Mouse (Mus musculus) MEL-GATA-1-ER (cell line): ENCODE results near the gene Krt19.

Source experiments
- DNase-seq: peaks from one replicate; pipeline ENCODE4 v3.0.0-alpha.2; 2012; ENCODE audit warnings: low read depth; ENCODE audit errors: extremely low read depth

The Krt19 gene

DNA sequence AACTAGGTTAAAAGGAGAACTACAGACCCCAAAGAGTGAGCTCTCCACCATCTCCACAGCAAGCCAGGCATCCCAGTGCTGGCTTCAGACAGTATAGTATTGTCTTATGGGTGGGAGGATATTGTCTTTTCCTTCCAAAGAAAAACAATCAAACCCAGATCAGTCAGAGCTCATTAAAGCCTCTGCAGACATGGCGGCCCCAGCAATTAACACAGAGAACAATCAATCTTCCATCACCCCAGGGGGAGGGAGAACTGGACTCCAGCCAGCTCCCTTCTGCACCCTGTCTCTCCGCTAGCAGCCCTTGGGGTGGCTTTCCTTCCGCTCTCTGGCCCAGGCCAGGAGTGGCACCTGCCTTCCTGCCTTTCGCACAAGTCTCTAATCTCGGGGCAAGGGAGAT lies 10.8 kb downstream of the Krt19 start:
- no peak for DNase-seq

GRCm38 (mm10) chr11:100136559-100136958 lies 11.9 kb downstream of the Krt19 start:
- DNase-seq = no peak

GRCm38 (mm10) chr11:100135731-100136130 lies 12.7 kb downstream of the Krt19 start, which contains the start of gene Krt15:
Krt15 (minus strand) TSS chr11:100135928.
- DNase-seq = no peak

GRCm38 (mm10) chr11:100124901-100125300 lies 23.6 kb downstream of the Krt19 start:
- no peak for DNase-seq

DNA sequence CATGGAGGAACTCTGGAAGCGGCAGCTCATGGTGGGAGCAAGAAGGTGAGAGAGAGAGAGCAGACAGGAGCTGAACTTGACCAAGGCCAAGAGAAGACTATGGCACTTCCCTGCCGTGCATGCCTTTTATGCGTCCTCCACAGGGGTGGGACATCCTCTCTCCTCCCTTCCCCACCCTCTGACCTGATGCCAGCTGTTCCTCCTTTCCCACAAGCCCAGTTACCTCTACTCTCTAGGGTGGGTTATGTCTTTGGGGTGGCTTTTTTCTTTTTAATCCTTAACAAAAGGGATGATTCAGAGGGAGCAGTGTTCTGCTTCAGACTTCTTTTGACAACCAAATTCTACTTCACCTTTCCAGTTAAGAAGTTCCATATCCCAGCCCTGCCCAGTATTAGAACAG lies 27.0 kb downstream of the Krt19 start, which contains the start of gene Krt13:
Krt13 (minus strand) TSS at position 101 of the 400 bp plus-strand sequence.
- no peak for DNase-seq

- DNase-seq = no peak
Observed at GRCm38 (mm10) chr11:100120331-100120730, 28.1 kb downstream of the Krt19 start.

DNA sequence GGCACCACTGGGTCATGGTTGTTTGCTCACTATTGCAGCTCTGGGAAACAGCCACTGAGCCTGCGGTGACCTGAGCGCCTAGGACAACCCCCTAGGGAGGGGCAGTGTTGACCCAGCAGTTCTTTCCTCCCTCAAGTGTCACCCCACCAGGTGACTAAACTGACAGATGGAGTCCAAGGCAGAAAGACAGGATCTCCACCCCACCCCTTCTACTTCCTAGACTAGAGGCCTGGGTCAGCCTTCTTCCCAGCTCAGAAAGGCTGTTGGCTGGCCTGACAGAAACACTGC lies 34.8 kb downstream of the Krt19 start:
- no peak for DNase-seq

DNA sequence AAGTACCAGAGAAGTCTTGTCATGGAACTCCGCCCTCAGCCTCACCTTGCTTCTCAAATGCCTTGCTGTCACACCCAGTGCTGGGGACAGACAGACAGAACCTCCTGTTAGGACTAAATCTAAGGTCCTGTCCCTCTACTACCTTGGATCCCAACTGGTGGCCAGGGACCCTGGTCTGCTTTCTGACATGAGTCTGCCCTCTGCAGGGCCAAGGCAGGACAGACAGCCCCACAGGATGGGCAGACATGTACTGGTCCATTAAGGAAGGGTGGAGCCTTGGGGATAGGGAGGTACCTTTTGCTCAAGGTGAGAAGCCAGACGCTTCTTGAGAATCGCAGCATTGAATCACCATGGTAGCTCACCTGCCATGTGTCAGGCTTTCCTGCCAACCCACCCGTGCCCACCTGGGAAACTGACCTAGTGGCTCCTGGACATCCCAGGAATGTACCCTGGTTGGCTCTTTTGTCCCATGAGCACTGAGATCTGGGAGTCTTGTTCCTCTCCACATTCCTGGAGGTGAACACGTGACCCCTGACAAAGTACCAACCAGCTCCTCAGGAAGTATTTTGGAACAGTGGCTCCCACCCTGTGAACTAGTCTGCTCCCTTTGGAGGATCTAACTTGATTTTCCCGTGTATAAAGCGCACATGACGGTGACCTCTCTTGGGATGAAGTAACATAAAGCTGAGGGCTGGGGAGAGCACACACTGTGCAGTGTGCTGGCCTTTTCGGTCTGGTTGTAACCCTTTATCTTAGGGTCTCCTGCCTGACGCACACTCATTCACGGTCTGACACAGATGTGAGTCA lies 35.3 kb downstream of the Krt19 start:
- no peak for DNase-seq

- DNase-seq = no peak
Observed at GRCm38 (mm10) chr11:100105576-100106122, 42.8 kb downstream of the Krt19 start, which contains the start of gene Krt36. Krt36 (minus strand) TSS chr11:100105626.

DNA sequence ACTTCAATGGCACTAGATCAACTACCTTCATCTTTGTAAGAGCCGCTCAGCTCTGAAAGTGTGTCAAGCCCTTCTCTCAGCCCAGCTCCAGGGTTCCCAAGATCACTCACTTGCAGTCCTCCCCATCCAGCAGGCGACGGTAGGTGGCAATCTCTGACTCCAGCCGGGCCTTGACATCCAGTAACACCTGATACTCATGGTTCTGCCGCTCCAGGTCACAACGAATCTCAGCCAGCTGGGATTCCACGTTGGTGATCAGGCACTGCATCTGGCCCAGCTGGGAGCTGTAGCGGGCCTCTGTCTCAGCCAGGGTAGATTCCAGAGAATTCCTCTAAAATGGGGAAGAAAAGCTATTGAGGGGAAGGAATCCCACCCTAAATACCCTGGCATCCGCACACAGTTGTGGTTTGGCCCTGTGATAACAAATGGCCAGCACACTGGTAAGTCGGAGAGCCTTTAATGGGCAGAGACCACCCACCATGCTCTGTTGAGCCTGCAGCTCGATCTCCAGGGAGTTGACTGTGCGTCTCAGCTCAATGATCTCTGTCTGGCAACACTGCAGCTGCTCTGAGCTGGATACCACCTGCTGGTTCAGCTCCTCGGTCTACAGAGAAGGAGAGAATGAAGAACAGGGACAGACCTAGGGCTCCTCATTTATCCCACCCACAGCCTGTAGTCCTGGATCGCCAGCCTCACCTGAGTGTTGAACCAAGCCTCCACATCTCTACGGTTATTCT lies 45.6 kb downstream of the Krt19 start:
- no peak for DNase-seq

DNA sequence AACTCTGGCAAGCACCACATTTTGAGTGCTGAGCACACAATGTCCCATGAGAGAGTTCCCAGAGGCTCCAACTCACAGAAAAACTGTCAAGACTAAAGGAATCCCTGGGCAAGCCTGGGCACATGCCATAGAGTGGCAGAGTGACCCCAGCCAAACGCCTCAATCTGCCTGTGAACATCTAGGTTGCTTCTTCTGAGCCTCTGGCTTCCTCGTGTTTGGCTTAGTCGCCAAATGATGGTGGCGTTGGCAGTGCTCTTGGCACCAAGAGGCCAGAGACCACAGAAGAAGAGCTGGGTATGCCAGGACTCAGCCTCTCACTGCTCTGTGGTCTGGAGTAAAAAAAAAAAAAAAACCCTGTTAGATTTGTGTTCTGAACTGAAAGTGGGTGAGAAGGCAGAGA lies 48.1 kb downstream of the Krt19 start:
- no peak for DNase-seq

- DNase-seq = no peak
Observed at GRCm38 (mm10) chr11:100097819-100098218, 50.6 kb downstream of the Krt19 start.

DNA sequence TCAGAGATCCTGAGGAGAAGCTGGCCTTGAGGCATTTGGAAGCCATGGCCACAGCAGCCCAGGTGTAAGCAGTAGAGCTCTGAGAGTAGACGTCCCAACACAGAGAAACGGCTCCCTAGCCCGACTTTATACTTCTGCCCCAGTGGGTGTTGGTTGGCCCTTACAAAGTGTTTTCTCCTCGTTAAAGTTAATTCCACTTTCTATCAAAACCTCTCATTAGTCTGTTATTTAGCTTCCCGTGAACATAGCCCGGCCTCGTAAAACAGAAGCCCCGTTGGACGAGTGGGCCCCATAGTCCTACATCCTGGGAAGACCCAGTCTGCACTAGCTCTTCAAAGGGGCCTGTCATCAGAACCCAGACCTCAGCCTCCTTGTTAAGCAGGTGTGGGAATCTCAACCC lies 52.3 kb downstream of the Krt19 start, which contains the start of gene Krt35:
Krt35 (minus strand) TSS at position 101 of the 400 bp plus-strand sequence.
- no peak for DNase-seq
